Mouse (Mus musculus): ENCODE measurements around the gene Socs3. TPM values are rescaled to one million over a fixed set of nuclear protein-coding genes. Genes with fewer than 3 reads are reported as not detected.
A peak's percentile ranks its signal among the peaks of the same experiment; 100 is the strongest.

Socs3 gene
- total and polyA plus RNA-seq, 3 experiments, result 0.96 to 1.9 TPM; not detected in 1

- Histone ChIP-seq H3K79me2 (ENCODE audit: control insufficient read depth, insufficient read depth, low read length, poor library complexity) (no peaks in the 10 kb centered on the region), H3K27me3 (ENCODE audit: control insufficient read depth in 1 of 2, insufficient read depth in 2 of 2, low read length in 2 of 2) (peaks cover 8 to 14% of the 10 kb centered on the region in 2 experiments; a peak in 3 of 4 replicates), H3K4me1 (ENCODE audit: control insufficient read depth in 1 of 2, insufficient read depth in 2 of 2, low read length in 2 of 2) (no peaks in the 10 kb centered on the region), H3K4me3 (ENCODE audit: control insufficient read depth in 1 of 2, insufficient read depth in 1 of 2, low read depth in 2 of 2, low read length in 2 of 2) (no peak overlapping the region), H3K9me3 (replicated peaks; ENCODE audit: insufficient read depth, low read length) (no peaks in the 10 kb centered on the region), H3K27ac (ENCODE audit: control insufficient read depth, low read depth, low read length) (no peak overlapping the region), H3K36me3 (ENCODE audit: control insufficient read depth in 1 of 2, insufficient read depth in 2 of 2, low read length in 2 of 2) (no peaks in the 10 kb centered on the region), H3K9ac (ENCODE audit: control insufficient read depth, low read depth, low read length, poor library complexity, severe bottlenecking) (no peak overlapping the region)
- DNase-seq (ENCODE audit: low read depth, low spot score), result no peak
- TF ChIP-seq JUND (IDR thresholded peaks at IDR 0.05; ENCODE audit: low read depth, low read length) (no peak), MAZ (IDR thresholded peaks at IDR 0.05; ENCODE audit: low read depth, low read length) (no peak), RAD21 (IDR thresholded peaks at IDR 0.05; ENCODE audit: low read depth, low read length) (no peak)
Observed at GRCm38 (mm10) chr11:117946996-117947419, 22.8 kb downstream of the Socs3 start.

DNA sequence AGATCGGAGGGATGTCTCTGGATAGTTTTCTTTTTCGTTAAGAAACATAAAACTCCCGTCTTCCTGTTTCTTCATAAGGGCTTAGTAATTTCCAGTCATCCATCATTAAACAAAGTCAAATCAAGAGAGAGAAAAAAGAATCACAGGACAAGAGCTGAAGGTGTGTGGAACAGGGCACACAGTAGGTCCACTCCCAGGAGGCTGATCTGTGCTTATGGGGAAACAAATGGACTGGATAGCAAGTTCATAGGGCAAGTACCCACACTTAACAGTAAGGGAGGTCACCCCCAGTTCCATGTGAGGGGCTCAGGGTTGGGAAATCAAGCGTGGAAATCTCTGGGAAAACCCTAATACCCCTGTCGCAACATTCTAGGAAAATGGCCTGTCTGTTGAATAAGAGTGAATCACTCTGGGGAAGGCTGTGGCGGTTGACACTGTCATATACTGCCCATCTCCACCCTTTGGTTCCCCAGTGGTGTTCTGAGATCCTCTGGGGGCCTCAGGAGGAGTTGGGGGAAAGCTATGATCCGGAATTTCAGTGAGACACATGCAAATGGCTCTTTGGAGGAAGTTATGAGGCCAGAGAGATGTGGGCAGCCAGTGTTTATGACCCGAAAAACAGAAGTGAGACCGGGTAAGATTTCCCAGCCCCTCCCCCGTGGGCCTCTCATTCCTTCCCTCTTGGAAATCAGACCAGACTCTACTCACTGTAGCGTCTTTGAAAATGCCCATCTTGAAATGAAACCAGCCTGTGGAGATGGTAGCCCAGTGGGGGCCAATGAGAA, 23.5 kb downstream of the Socs3 start:
- no peak for TF ChIP-seq TBP (IDR thresholded peaks at IDR 0.05; ENCODE audit: low read depth, low read length)
- peak; percentile 83 for TF ChIP-seq ZKSCAN1 (IDR thresholded peaks at IDR 0.05; ENCODE audit: low read depth, low read length)
- H3K27ac ChIP-seq (ENCODE audit: control insufficient read depth, low read depth, low read length), result no peak overlapping the region
- H3K79me2 ChIP-seq (ENCODE audit: control insufficient read depth, insufficient read depth, low read length, poor library complexity), result no peaks in the 10 kb centered on the region
- H3K4me1 ChIP-seq (ENCODE audit: control insufficient read depth in 1 of 2, insufficient read depth in 2 of 2, low read length in 2 of 2), result no peaks in the 10 kb centered on the region
- no peak for DNase-seq (ENCODE audit: low read depth, low spot score)
- no peak overlapping the region for H3K4me3 ChIP-seq (ENCODE audit: control insufficient read depth in 1 of 2, insufficient read depth in 1 of 2, low read depth in 2 of 2, low read length in 2 of 2)
- no peaks in the 10 kb centered on the region for H3K9me3 ChIP-seq (replicated peaks; ENCODE audit: insufficient read depth, low read length)
- peaks cover 3 to 9% of the 10 kb centered on the region in 2 experiments; a peak in 3 of 4 replicates for H3K27me3 ChIP-seq (ENCODE audit: control insufficient read depth in 1 of 2, insufficient read depth in 2 of 2, low read length in 2 of 2)
- no peaks in the 10 kb centered on the region for H3K36me3 ChIP-seq (ENCODE audit: control insufficient read depth in 1 of 2, insufficient read depth in 2 of 2, low read length in 2 of 2)
- no peak overlapping the region for H3K9ac ChIP-seq (ENCODE audit: control insufficient read depth, low read depth, low read length, poor library complexity, severe bottlenecking)

- no peaks in the 10 kb centered on the region for H3K9me3 ChIP-seq (replicated peaks; ENCODE audit: insufficient read depth, low read length)
- H3K36me3 ChIP-seq (ENCODE audit: control insufficient read depth in 1 of 2, insufficient read depth in 2 of 2, low read length in 2 of 2), result no peaks in the 10 kb centered on the region
- no peak overlapping the region for H3K27ac ChIP-seq (ENCODE audit: control insufficient read depth, low read depth, low read length)
- no peak overlapping the region for H3K9ac ChIP-seq (ENCODE audit: control insufficient read depth, low read depth, low read length, poor library complexity, severe bottlenecking)
- H3K4me3 ChIP-seq (ENCODE audit: control insufficient read depth in 1 of 2, insufficient read depth in 1 of 2, low read depth in 2 of 2, low read length in 2 of 2), result no peak overlapping the region
- H3K27me3 ChIP-seq (ENCODE audit: control insufficient read depth in 1 of 2, insufficient read depth in 2 of 2, low read length in 2 of 2), result peaks cover 0 to 15% of the 10 kb centered on the region in 2 experiments; a peak in 3 of 4 replicates
- no peak for DNase-seq (ENCODE audit: low read depth, low spot score)
- no peaks in the 10 kb centered on the region for H3K79me2 ChIP-seq (ENCODE audit: control insufficient read depth, insufficient read depth, low read length, poor library complexity)
- TF ChIP-seq POLR2AphosphoS2 (IDR thresholded peaks at IDR 0.05; ENCODE audit: low read length), result no peak
- TF ChIP-seq MAX (IDR thresholded peaks at IDR 0.05; ENCODE audit: low read length), result no peak
- no peak for TF ChIP-seq ZMIZ1 (IDR thresholded peaks at IDR 0.05; ENCODE audit: low read depth, low read length)
- TF ChIP-seq RAD21 (IDR thresholded peaks at IDR 0.05; ENCODE audit: low read depth, low read length), result no peak
- TF ChIP-seq USF1 (IDR thresholded peaks at IDR 0.05; ENCODE audit: low read depth, low read length), result no peak
- no peak for TF ChIP-seq MAFK (IDR thresholded peaks at IDR 0.05; ENCODE audit: borderline replicate concordance, low read depth, low read length)
- TF ChIP-seq SMC3 (IDR thresholded peaks at IDR 0.05; ENCODE audit: low read depth, low read length), result no peak
- TF ChIP-seq ZC3H11A (IDR thresholded peaks at IDR 0.05; ENCODE audit: low read depth, low read length), result no peak
- no peak for TF ChIP-seq MYC (IDR thresholded peaks at IDR 0.05; ENCODE audit: low read depth, low read length)
- no peak for TF ChIP-seq MAZ (IDR thresholded peaks at IDR 0.05; ENCODE audit: low read depth, low read length)
- no peaks in the 10 kb centered on the region for H3K4me1 ChIP-seq (ENCODE audit: control insufficient read depth in 1 of 2, insufficient read depth in 2 of 2, low read length in 2 of 2)
Observed at GRCm38 (mm10) chr11:117941848-117942247, 28.0 kb downstream of the Socs3 start.
